Mouse (Mus musculus) lung, embryonic 15.5 days (tissue): ENCODE measurements around the gene Edn3. TPM values are rescaled to one million over a fixed set of nuclear protein-coding genes. Genes with fewer than 3 reads are reported as not detected.

ENCODE experiments used
- ATAC-seq: fragments of 200-750 bp; cut with Nextera tagmentation; 2 replicates; pipeline ENCODE4 v1.8.0; 2017; ENCODE audit warnings: moderate number of reproducible peaks, borderline replicate concordance; ENCODE audit not compliant: low FRiP score, low TSS enrichment; ENCODE audit errors: extremely low read depth
- H3K27ac ChIP-seq: fragments of 300-500 bp; sonication (generic); 2 replicates; pipeline ENCODE4 v1.5.1; 2015; ENCODE audit warnings: moderate library complexity, mild to moderate bottlenecking, inconsistent platforms
- H3K27me3 ChIP-seq: fragments of 300-500 bp; sonication (generic); 2 replicates; pipeline ENCODE4 v1.6.1; 2015; ENCODE audit warnings: inconsistent platforms
- H3K36me3 ChIP-seq: fragments of 300-500 bp; sonication (generic); 2 replicates; pipeline ENCODE4 v1.6.1; 2015; ENCODE audit warnings: inconsistent platforms
- H3K4me1 ChIP-seq: fragments of 300-500 bp; sonication (generic); 2 replicates; pipeline ENCODE4 v1.6.1; 2015; ENCODE audit warnings: inconsistent platforms
- H3K4me2 ChIP-seq: fragments of 300-500 bp; sonication (generic); 2 replicates; pipeline ENCODE4 v1.6.1; 2015; ENCODE audit warnings: inconsistent platforms, mild to moderate bottlenecking, moderate library complexity
- H3K4me3 ChIP-seq: fragments of 300-500 bp; sonication (generic); 2 replicates; pipeline ENCODE4 v1.5.1; 2015; ENCODE audit warnings: mild to moderate bottlenecking, inconsistent platforms
- H3K9ac ChIP-seq: fragments of 300-500 bp; sonication (generic); 2 replicates; pipeline ENCODE4 v1.6.1; 2015; ENCODE audit warnings: inconsistent platforms
- H3K9me3 ChIP-seq: fragments of 300-500 bp; sonication (generic); 2 replicates; pipeline ENCODE4 v1.6.1; 2016; ENCODE audit warnings: inconsistent platforms
- WGBS: fragments of 180-500 bp; shearing (Covaris S2); methylation state at CpG from one replicate; pipeline ENCODE4 v1.1.7; 2015; 5-methylcytosine and 5-hydroxymethylcytosine counted together
- polyA plus RNA-seq: library from polyadenylated mRNA; unstranded; fragments of >200 nt; fragmentation: Nextera tagmentation; extraction: Ambion mirVana; gene quantifications from 2 replicates; pipeline ENCODE4 v1.2.1, GENCODE M21; 2015

Edn3 gene
- polyA plus RNA-seq, 1 experiment from 2014 or later: 38.4 TPM

DNA sequence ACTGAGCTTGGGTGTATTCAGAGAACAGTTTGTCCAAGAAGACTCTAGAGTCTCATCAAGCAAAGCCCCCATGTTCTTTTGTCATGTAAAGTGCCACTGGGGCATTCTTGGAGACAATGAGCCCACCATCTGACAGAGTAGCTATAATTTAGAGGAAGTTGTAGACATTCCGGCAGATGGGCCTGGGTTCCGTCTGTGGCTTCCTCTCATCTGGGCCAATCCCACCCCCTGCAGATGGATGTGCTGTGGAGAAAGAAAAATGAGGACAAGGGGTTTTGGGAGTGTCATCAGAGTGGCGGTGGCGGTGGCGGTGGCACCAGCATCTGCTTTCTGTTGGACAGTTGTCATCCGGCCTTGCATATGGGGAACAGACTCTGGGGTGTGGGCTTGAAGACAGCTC, 42.0 kb downstream of the Edn3 start:
- H3K27ac ChIP-seq: no peak overlapping the region
- no peaks in the 10 kb centered on the region for H3K4me1 ChIP-seq
- no peak overlapping the region for H3K9ac ChIP-seq
- no peak overlapping the region for H3K4me2 ChIP-seq
- 85% methylated on average over 6 of the region's 6 CpGs for WGBS
- ATAC-seq: no peak
- no peak overlapping the region for H3K4me3 ChIP-seq
- H3K27me3 ChIP-seq: no peaks in the 10 kb centered on the region
- no peaks in the 10 kb centered on the region for H3K36me3 ChIP-seq
- no peaks in the 10 kb centered on the region for H3K9me3 ChIP-seq

DNA sequence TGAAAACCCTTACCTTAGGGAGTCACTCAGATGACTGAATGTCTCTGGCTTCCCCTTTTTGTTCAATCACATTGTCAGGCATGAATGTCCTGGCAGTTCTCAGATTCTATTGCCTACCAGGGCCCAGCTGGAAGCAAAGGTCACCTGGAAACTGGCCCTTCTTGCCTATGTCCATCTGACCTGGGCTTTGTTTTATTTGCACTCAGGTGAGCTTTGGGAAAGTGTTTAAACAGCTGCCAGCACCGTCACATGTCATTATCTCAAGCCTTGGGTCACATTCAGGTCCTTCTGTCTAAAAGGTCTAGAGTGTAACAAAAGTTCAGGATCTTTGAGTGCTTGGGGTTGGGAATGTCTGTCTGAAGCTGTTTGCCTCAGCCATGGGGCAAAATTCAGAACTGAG, 43.2 kb downstream of the Edn3 start:
- Histone ChIP-seq H3K4me1 (no peaks in the 10 kb centered on the region), H3K36me3 (no peaks in the 10 kb centered on the region), H3K4me3 (no peak overlapping the region), H3K4me2 (no peak overlapping the region), H3K9ac (no peak overlapping the region), H3K27me3 (no peaks in the 10 kb centered on the region), H3K9me3 (no peaks in the 10 kb centered on the region), H3K27ac (no peak overlapping the region)
- ATAC-seq: no peak
- WGBS: 57% methylated on average over 1 of the region's 1 CpGs

- no peak overlapping the region for H3K4me2 ChIP-seq
- no peak overlapping the region for H3K27ac ChIP-seq
- H3K36me3 ChIP-seq: no peaks in the 10 kb centered on the region
Observed at GRCm38 (mm10) chr2:174807900-174808299, 47.5 kb downstream of the Edn3 start.

DNA sequence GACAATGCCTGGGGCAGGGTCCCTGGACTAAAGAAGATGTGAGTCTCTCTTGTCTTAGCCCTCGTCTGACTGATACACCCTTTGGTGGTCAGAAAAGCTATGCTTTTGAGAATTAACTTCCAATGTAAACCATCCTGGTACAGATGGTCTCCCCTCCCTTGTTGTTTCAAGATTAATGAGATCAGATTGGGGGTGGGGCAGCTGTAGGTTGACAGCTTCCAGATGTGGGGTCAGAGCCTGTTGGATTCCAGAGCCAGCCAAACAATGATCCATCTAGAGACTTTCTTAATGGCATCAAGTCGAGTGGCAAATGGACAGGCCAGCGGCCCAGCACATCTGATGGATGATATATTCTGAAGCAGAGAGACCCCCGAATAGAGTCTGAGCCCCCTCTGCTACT, 48.9 kb downstream of the Edn3 start:
- no peak for ATAC-seq
- Histone ChIP-seq H3K9me3 (no peaks in the 10 kb centered on the region), H3K36me3 (no peaks in the 10 kb centered on the region), H3K4me3 (no peak overlapping the region), H3K4me1 (no peaks in the 10 kb centered on the region), H3K4me2 (no peak overlapping the region), H3K9ac (no peak overlapping the region), H3K27ac (no peak overlapping the region), H3K27me3 (no peaks in the 10 kb centered on the region)
- 34% methylated on average over 4 of the region's 4 CpGs for WGBS

More at GRCm38 (mm10) chr2:174807900-174808299, 47.5 kb downstream of the Edn3 start:
- H3K27me3 ChIP-seq: no peaks in the 10 kb centered on the region
- H3K9me3 ChIP-seq: no peaks in the 10 kb centered on the region
- no peak overlapping the region for H3K4me3 ChIP-seq
- 30% methylated on average over 2 of the region's 2 CpGs for WGBS
- H3K9ac ChIP-seq: no peak overlapping the region
- ATAC-seq: no peak
- no peaks in the 10 kb centered on the region for H3K4me1 ChIP-seq

DNA sequence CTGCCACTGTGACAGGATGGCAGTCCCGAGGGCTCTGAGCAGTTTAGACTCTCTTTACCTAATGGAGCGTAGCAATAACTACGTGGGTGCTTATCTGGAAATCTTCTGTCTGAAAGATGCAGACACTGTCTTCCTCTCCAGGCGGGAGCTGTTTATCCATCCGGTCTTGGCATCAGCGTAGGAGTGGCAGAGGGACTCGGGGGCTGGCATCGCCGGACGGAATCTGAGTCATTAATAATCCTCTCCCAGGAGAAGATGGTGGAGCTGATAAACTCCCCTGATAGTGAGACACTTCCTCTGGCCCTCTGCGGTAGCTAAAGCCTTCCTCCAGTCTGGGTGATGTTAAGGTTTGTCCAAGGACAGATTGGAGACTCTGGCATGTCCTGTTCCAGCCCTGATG, 52.9 kb downstream of the Edn3 start:
- WGBS: 27% methylated on average over 11 of the region's 11 CpGs
- no peak overlapping the region for H3K9ac ChIP-seq
- H3K9me3 ChIP-seq: no peaks in the 10 kb centered on the region
- no peaks in the 10 kb centered on the region for H3K4me1 ChIP-seq
- no peaks in the 10 kb centered on the region for H3K36me3 ChIP-seq
- no peak overlapping the region for H3K4me2 ChIP-seq
- H3K27ac ChIP-seq: no peak overlapping the region
- H3K4me3 ChIP-seq: no peak overlapping the region
- ATAC-seq: no peak
- H3K27me3 ChIP-seq: no peaks in the 10 kb centered on the region

- Histone ChIP-seq H3K9me3 (no peaks in the 10 kb centered on the region), H3K27ac (no peak overlapping the region), H3K4me2 (no peak overlapping the region), H3K4me1 (no peaks in the 10 kb centered on the region), H3K4me3 (no peak overlapping the region), H3K36me3 (no peaks in the 10 kb centered on the region), H3K9ac (no peak overlapping the region), H3K27me3 (no peaks in the 10 kb centered on the region)
- 76% methylated on average over 2 of the region's 2 CpGs for WGBS
- ATAC-seq: 0 out of 2 replicates have a peak, but pooled peaks have one; percentile 34
Observed at GRCm38 (mm10) chr2:174816163-174816562, 55.7 kb downstream of the Edn3 start.

- 78% methylated on average over 3 of the region's 3 CpGs for WGBS
- ATAC-seq: no peak
Observed at GRCm38 (mm10) chr2:174820286-174820685, 59.9 kb downstream of the Edn3 start.

GRCm38 (mm10) chr2:174827829-174828228, 67.4 kb downstream of the Edn3 start:
- no peak overlapping the region for H3K9ac ChIP-seq
- no peak for ATAC-seq
- H3K27me3 ChIP-seq: no peaks in the 10 kb centered on the region
- no peaks in the 10 kb centered on the region for H3K36me3 ChIP-seq
- H3K9me3 ChIP-seq: no peaks in the 10 kb centered on the region
- H3K27ac ChIP-seq: peak overlapping the region; percentile 23; the same call in 1 of the 2 replicates
- no peaks in the 10 kb centered on the region for H3K4me1 ChIP-seq
- WGBS: 77% methylated on average over 4 of the region's 4 CpGs
- H3K4me3 ChIP-seq: no peak overlapping the region
- H3K4me2 ChIP-seq: no peak overlapping the region

More at GRCm38 (mm10) chr2:174820286-174820685, 59.9 kb downstream of the Edn3 start:
- H3K9ac ChIP-seq: no peak overlapping the region
- H3K4me2 ChIP-seq: no peak overlapping the region
- no peaks in the 10 kb centered on the region for H3K4me1 ChIP-seq
- no peaks in the 10 kb centered on the region for H3K9me3 ChIP-seq
- H3K4me3 ChIP-seq: no peak overlapping the region
- H3K36me3 ChIP-seq: no peaks in the 10 kb centered on the region
- H3K27me3 ChIP-seq: no peaks in the 10 kb centered on the region
- H3K27ac ChIP-seq: 0 out of 2 replicates have a peak overlapping the region, but pooled peaks have one; percentile 26

GRCm38 (mm10) chr2:174833608-174834007, 73.2 kb downstream of the Edn3 start:
- H3K4me3 ChIP-seq: no peak overlapping the region
- no peak overlapping the region for H3K27ac ChIP-seq
- WGBS: 41% methylated on average over 5 of the region's 5 CpGs
- H3K4me1 ChIP-seq: no peaks in the 10 kb centered on the region
- H3K36me3 ChIP-seq: no peaks in the 10 kb centered on the region
- no peak overlapping the region for H3K4me2 ChIP-seq
- ATAC-seq: no peak
- H3K9me3 ChIP-seq: no peaks in the 10 kb centered on the region
- H3K9ac ChIP-seq: no peak overlapping the region
- H3K27me3 ChIP-seq: no peaks in the 10 kb centered on the region

Other genes with a start within 250 kb of the Edn3 start
- gene Zfp831, start 117.1 kb upstream of the Edn3 start, polyA plus RNA-seq: 0.02 and 0.03 TPM in 2 replicates
- not detected in 2 replicates for gene Gm14444, start 249.6 kb downstream of the Edn3 start, polyA plus RNA-seq